Mouse (Mus musculus): ENCODE data around the gene Ube2d3. TPM values are rescaled to one million over a fixed set of nuclear protein-coding genes. Genes with fewer than 3 reads are reported as not detected.
"Not testable (repeated sequence)": the region's sequence is repeated elsewhere in the genome, so short reads cannot be mapped to it uniquely, and the experiment has no call there.

The Ube2d3 gene
- polyA plus RNA-seq, 1 experiment = 181 TPM

- DNase-seq = no peak
- Histone ChIP-seq H3K4me1 (ENCODE audit: control insufficient read depth, insufficient read depth, low read length) (peaks cover 5% of the 10 kb centered on the region; the same call in 1 of the 2 replicates), H3K27ac (ENCODE audit: insufficient read depth, low read length) (no peak overlapping the region), H3K4me3 (replicated peaks; ENCODE audit: insufficient read depth, low read depth, low read length) (no peak overlapping the region), H3K27me3 (ENCODE audit: control insufficient read depth, insufficient read depth, low read length) (no peaks in the 10 kb centered on the region)
- TF ChIP-seq CTCF (IDR thresholded peaks at IDR 0.05; ENCODE audit: borderline replicate concordance, insufficient read depth, low read depth, low read length) = no peak
- 81% methylated on average over 1 of the region's 1 CpGs for WGBS
Observed at GRCm38 (mm10) chr3:135470823-135471222, 32.9 kb downstream of the Ube2d3 start.

- TF ChIP-seq CTCF (IDR thresholded peaks at IDR 0.05; ENCODE audit: borderline replicate concordance, insufficient read depth, low read depth, low read length) (no peak), POLR2A (IDR thresholded peaks at IDR 0.05; ENCODE audit: borderline replicate concordance, insufficient read depth, low read length) (no peak)
- H3K4me3 ChIP-seq (replicated peaks; ENCODE audit: insufficient read depth, low read depth, low read length) = no peak overlapping the region
- H3K4me1 ChIP-seq (ENCODE audit: control insufficient read depth, insufficient read depth, low read length) = no peaks in the 10 kb centered on the region
- DNase-seq = no peak
- no peak overlapping the region for H3K27ac ChIP-seq (ENCODE audit: insufficient read depth, low read length)
- WGBS = 90% methylated on average over 8 of the region's 8 CpGs
- H3K27me3 ChIP-seq (ENCODE audit: control insufficient read depth, insufficient read depth, low read length) = no peaks in the 10 kb centered on the region
Observed at GRCm38 (mm10) chr3:135475025-135475424, 37.1 kb downstream of the Ube2d3 start.

- no peak overlapping the region for H3K27ac ChIP-seq (ENCODE audit: insufficient read depth, low read length)
- H3K4me1 ChIP-seq (ENCODE audit: control insufficient read depth, insufficient read depth, low read length) = no peaks in the 10 kb centered on the region
- H3K4me3 ChIP-seq (replicated peaks; ENCODE audit: insufficient read depth, low read depth, low read length) = no peak overlapping the region
- WGBS = 77% methylated on average over 6 of the region's 6 CpGs
- DNase-seq = no peak
- H3K27me3 ChIP-seq (ENCODE audit: control insufficient read depth, insufficient read depth, low read length) = no peaks in the 10 kb centered on the region
- TF ChIP-seq POLR2A (IDR thresholded peaks at IDR 0.05; ENCODE audit: borderline replicate concordance, insufficient read depth, low read length) = no peak
- TF ChIP-seq CTCF (IDR thresholded peaks at IDR 0.05; ENCODE audit: borderline replicate concordance, insufficient read depth, low read depth, low read length) = no peak
Observed at GRCm38 (mm10) chr3:135476286-135476685, 38.3 kb downstream of the Ube2d3 start.

DNA sequence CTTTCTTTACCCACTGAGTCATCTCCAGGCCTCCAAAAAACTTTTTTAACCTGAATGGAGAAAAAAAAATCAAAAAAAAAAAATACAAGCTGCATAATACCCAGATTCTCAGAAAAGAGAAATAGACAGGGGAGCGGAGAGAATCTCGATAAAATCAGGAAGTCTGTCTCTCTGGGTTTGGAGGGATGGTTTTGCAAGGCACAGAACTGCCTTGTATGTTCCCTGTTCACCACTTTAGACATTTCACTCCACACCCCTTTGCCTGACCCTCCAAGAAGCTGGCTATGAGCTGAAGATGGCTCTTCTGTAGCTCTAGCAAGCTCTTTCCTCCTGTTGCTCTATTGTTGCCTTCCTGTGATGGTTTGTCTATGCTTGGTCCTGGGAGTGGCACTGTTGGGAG lies 39.0 kb downstream of the Ube2d3 start:
- H3K27me3 ChIP-seq (ENCODE audit: control insufficient read depth, insufficient read depth, low read length) = no peaks in the 10 kb centered on the region
- WGBS = 92% methylated on average over 2 of the region's 2 CpGs

GRCm38 (mm10) chr3:135479090-135479489 lies 41.1 kb downstream of the Ube2d3 start:
- not testable (repeated sequence) for H3K27ac ChIP-seq (ENCODE audit: insufficient read depth, low read length); H3K4me3 ChIP-seq (replicated peaks; ENCODE audit: insufficient read depth, low read depth, low read length); DNase-seq; H3K27me3 ChIP-seq (ENCODE audit: control insufficient read depth, insufficient read depth, low read length); H3K4me1 ChIP-seq (ENCODE audit: control insufficient read depth, insufficient read depth, low read length)
- WGBS = 88% methylated on average over 5 of the region's 5 CpGs

More for the DNA sequence above, 39.0 kb downstream of the Ube2d3 start:
- no peak overlapping the region for H3K27ac ChIP-seq (ENCODE audit: insufficient read depth, low read length)
- no peak overlapping the region for H3K4me3 ChIP-seq (replicated peaks; ENCODE audit: insufficient read depth, low read depth, low read length)
- H3K4me1 ChIP-seq (ENCODE audit: control insufficient read depth, insufficient read depth, low read length) = no peaks in the 10 kb centered on the region
- TF ChIP-seq CTCF (IDR thresholded peaks at IDR 0.05; ENCODE audit: borderline replicate concordance, insufficient read depth, low read depth, low read length) (no peak), POLR2A (IDR thresholded peaks at IDR 0.05; ENCODE audit: borderline replicate concordance, insufficient read depth, low read length) (no peak)
- no peak for DNase-seq

GRCm38 (mm10) chr3:135480767-135481166 lies 42.8 kb downstream of the Ube2d3 start:
- Histone ChIP-seq H3K27ac (ENCODE audit: insufficient read depth, low read length) (no peak overlapping the region), H3K4me1 (ENCODE audit: control insufficient read depth, insufficient read depth, low read length) (no peaks in the 10 kb centered on the region), H3K27me3 (ENCODE audit: control insufficient read depth, insufficient read depth, low read length) (no peaks in the 10 kb centered on the region), H3K4me3 (replicated peaks; ENCODE audit: insufficient read depth, low read depth, low read length) (no peak overlapping the region)
- WGBS = 91% methylated on average over 6 of the region's 6 CpGs
- no peak for TF ChIP-seq CTCF (IDR thresholded peaks at IDR 0.05; ENCODE audit: borderline replicate concordance, insufficient read depth, low read depth, low read length)
- no peak for DNase-seq

- 98% methylated on average over 3 of the region's 3 CpGs for WGBS
- Histone ChIP-seq H3K4me1 (ENCODE audit: control insufficient read depth, insufficient read depth, low read length) (no peaks in the 10 kb centered on the region), H3K4me3 (replicated peaks; ENCODE audit: insufficient read depth, low read depth, low read length) (no peak overlapping the region), H3K27me3 (ENCODE audit: control insufficient read depth, insufficient read depth, low read length) (no peaks in the 10 kb centered on the region), H3K27ac (ENCODE audit: insufficient read depth, low read length) (no peak overlapping the region)
- no peak for DNase-seq
- no peak for TF ChIP-seq CTCF (IDR thresholded peaks at IDR 0.05; ENCODE audit: borderline replicate concordance, insufficient read depth, low read depth, low read length)
- no peak for TF ChIP-seq POLR2A (IDR thresholded peaks at IDR 0.05; ENCODE audit: borderline replicate concordance, insufficient read depth, low read length)
Observed at GRCm38 (mm10) chr3:135481608-135482007, 43.7 kb downstream of the Ube2d3 start.

DNA sequence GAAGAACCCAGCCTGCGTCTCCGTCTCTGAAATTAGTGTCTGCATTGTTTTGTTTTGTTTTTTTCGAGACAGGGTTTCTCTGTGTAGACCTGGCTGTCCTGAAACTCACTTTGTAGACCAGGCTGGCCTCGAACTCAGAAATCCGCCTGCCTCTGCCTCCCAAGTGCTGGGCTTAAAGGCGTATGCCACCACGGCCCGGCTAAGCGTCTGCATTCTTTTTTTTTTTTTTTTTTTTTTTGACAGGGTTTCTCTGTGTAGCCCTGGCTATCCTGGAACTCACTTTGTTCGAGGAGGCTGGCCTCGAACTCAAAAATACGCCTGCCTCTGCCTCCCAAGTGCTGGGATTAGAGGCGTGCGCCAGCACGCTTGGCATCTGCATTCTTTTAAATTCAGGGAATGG lies 46.7 kb downstream of the Ube2d3 start:
- 86% methylated on average over 15 of the region's 15 CpGs for WGBS
- not testable (repeated sequence) for H3K27me3 ChIP-seq (ENCODE audit: control insufficient read depth, insufficient read depth, low read length); H3K4me1 ChIP-seq (ENCODE audit: control insufficient read depth, insufficient read depth, low read length); DNase-seq; H3K27ac ChIP-seq (ENCODE audit: insufficient read depth, low read length)
- peak overlapping the region; percentile 79 for H3K4me3 ChIP-seq (replicated peaks; ENCODE audit: insufficient read depth, low read depth, low read length)

Data from cerebellum, adult 2 months (tissue).